Mouse (Mus musculus) spleen, adult 2 months (tissue): Measurements from ENCODE around the gene Rplp0. TPM values are rescaled to one million over a fixed set of nuclear protein-coding genes. Genes with fewer than 3 reads are reported as not detected.
"Not testable (repeated sequence)": the region's sequence is repeated elsewhere in the genome, so short reads cannot be mapped to it uniquely, and the experiment has no call there.

Experiments
- DNase-seq, 2 experiments: peaks; one replicate each; pipeline versions ENCODE4 v3.0.0 to v3.0.0-alpha.2; 2012 to 2021; ENCODE audit warnings: low spot score in 2 of 2, low read depth in 1 of 2
- H3K27ac ChIP-seq: fragments of 200-500 bp; 2 replicates; pipeline ENCODE4 v1.5.1; 2012; ENCODE audit warnings: low read length, inconsistent platforms; ENCODE audit not compliant: insufficient read depth
- H3K27me3 ChIP-seq: fragments of 200-500 bp; 2 replicates; pipeline ENCODE4 v1.6.1; 2012; ENCODE audit warnings: mild to moderate bottlenecking, moderate library complexity, low read length, inconsistent platforms; ENCODE audit not compliant: control insufficient read depth, insufficient read depth
- H3K36me3 ChIP-seq: fragments of 200-500 bp; 2 replicates; pipeline ENCODE4 v1.6.1; 2012; ENCODE audit warnings: mild to moderate bottlenecking, low read length, inconsistent platforms; ENCODE audit not compliant: control insufficient read depth, insufficient read depth
- H3K4me1 ChIP-seq: fragments of 200-500 bp; 2 replicates; pipeline ENCODE4 v1.6.1; 2011; ENCODE audit warnings: inconsistent platforms; ENCODE audit not compliant: control insufficient read depth, insufficient read depth, insufficient read length
- H3K4me3 ChIP-seq: fragments of 200-500 bp; 2 replicates; pipeline ENCODE4 v1.5.1; 2011; ENCODE audit warnings: mild to moderate bottlenecking, inconsistent platforms; ENCODE audit not compliant: insufficient read depth, insufficient read length; ENCODE audit errors: extremely low read depth
- CTCF ChIP-seq: fragments of 200-500 bp; IDR thresholded peaks from 2 replicates; pipeline ENCODE4 v1.5.1; 2011; ENCODE audit warnings: mild to moderate bottlenecking, inconsistent platforms; ENCODE audit not compliant: insufficient read depth, insufficient read length, insufficient replicate concordance; ENCODE audit errors: extremely low read depth
- POLR2A ChIP-seq: fragments of 200-500 bp; IDR thresholded peaks from 2 replicates; pipeline ENCODE4 v1.6.1; 2011; ENCODE audit warnings: low read depth, low read length, inconsistent platforms
- WGBS: fragments of 180-500 bp; shearing (Covaris S2); methylation state at CpG from one replicate; pipeline ENCODE4 v1.1.7; 2018; 5-methylcytosine and 5-hydroxymethylcytosine counted together
- polyA plus RNA-seq: library from polyadenylated mRNA; depleted of rRNA; stranded (reverse); fragments of >200 nt; gene quantifications from 2 replicates; pipeline ENCODE4 v1.2.3, GENCODE M21; 2012

Rplp0 gene
- polyA plus RNA-seq, 1 experiment = 2,476 TPM

- Histone ChIP-seq H3K27me3 (no peaks in the 10 kb centered on the region), H3K27ac (peak overlapping the region; percentile 56), H3K4me3 (no peak overlapping the region), H3K36me3 (no peaks in the 10 kb centered on the region), H3K4me1 (peaks cover 32% of the 10 kb centered on the region; the same call in 1 of the 2 replicates)
- TF ChIP-seq POLR2A (no peak), CTCF (no peak)
- 60% methylated on average over 20 of the region's 20 CpGs for WGBS
- DNase-seq = no peak
Observed at GRCm38 (mm10) chr5:115514896-115515587, 44.2 kb upstream of the Rplp0 start.

GRCm38 (mm10) chr5:115516081-115516907 lies 43.0 kb upstream of the Rplp0 start:
- peak; percentile 72 to 86 for DNase-seq
- H3K36me3 ChIP-seq = no peaks in the 10 kb centered on the region

GRCm38 (mm10) chr5:115516908-115517307 lies 42.4 kb upstream of the Rplp0 start:
- no peak for DNase-seq
- H3K4me1 ChIP-seq = peaks cover 47% of the 10 kb centered on the region
- WGBS = 31% methylated on average over 7 of the region's 7 CpGs
- no peak overlapping the region for H3K4me3 ChIP-seq
- no peaks in the 10 kb centered on the region for H3K27me3 ChIP-seq
- TF ChIP-seq POLR2A = no peak
- no peak for TF ChIP-seq CTCF
- peak overlapping the region; percentile 95 for H3K27ac ChIP-seq
- H3K36me3 ChIP-seq = no peaks in the 10 kb centered on the region

More at GRCm38 (mm10) chr5:115516081-115516907, 43.0 kb upstream of the Rplp0 start:
- H3K4me3 ChIP-seq = peak overlapping the region; percentile 59
- WGBS = 6% methylated on average over 32 of the region's 32 CpGs
- TF ChIP-seq POLR2A = no peak
- no peak for TF ChIP-seq CTCF
- peaks cover 44% of the 10 kb centered on the region for H3K4me1 ChIP-seq
- H3K27me3 ChIP-seq = no peaks in the 10 kb centered on the region
- peak overlapping the region; percentile 95 for H3K27ac ChIP-seq

- Histone ChIP-seq H3K4me3 (no peak overlapping the region), H3K27me3 (no peaks in the 10 kb centered on the region), H3K36me3 (no peaks in the 10 kb centered on the region), H3K4me1 (peaks cover 51% of the 10 kb centered on the region), H3K27ac (peak overlapping the region; percentile 95)
- TF ChIP-seq CTCF = no peak
- TF ChIP-seq POLR2A = no peak
- DNase-seq = no peak
- WGBS = 45% methylated on average over 9 of the region's 9 CpGs
Observed at GRCm38 (mm10) chr5:115517501-115517900, 41.8 kb upstream of the Rplp0 start.

GRCm38 (mm10) chr5:115518214-115518613 lies 41.1 kb upstream of the Rplp0 start:
- H3K4me1 ChIP-seq = peaks cover 52% of the 10 kb centered on the region
- DNase-seq, H3K27ac ChIP-seq, H3K4me3 ChIP-seq, H3K27me3 ChIP-seq, H3K36me3 ChIP-seq: not testable (repeated sequence)
- 95% methylated on average over 8 of the region's 8 CpGs for WGBS

GRCm38 (mm10) chr5:115520325-115520869 lies 38.9 kb upstream of the Rplp0 start:
- no peaks in the 10 kb centered on the region for H3K27me3 ChIP-seq
- peak overlapping the region; percentile 91 for H3K27ac ChIP-seq
- no peak overlapping the region for H3K4me3 ChIP-seq
- no peaks in the 10 kb centered on the region for H3K36me3 ChIP-seq
- TF ChIP-seq POLR2A (no peak), CTCF (no peak)
- DNase-seq = no peak
- WGBS = 61% methylated on average over 21 of the region's 21 CpGs
- H3K4me1 ChIP-seq = peaks cover 44% of the 10 kb centered on the region
